Mouse (Mus musculus): Measurements from ENCODE around the gene Il18.

Il18 gene

GRCm38 (mm10) chr9:50554241-50555093 lies at the start of gene Il18:
Il18 (plus strand) TSS chr9:50554827.
- peak; percentile 43 for DNase-seq

GRCm38 (mm10) chr9:50505405-50505804 lies 49.2 kb upstream of the Il18 start:
- DNase-seq: no peak

GRCm38 (mm10) chr9:50507570-50507969 lies 47.1 kb upstream of the Il18 start:
- no peak for DNase-seq

GRCm38 (mm10) chr9:50515462-50515861 lies 39.2 kb upstream of the Il18 start:
- DNase-seq: no peak

- DNase-seq: peak; percentile 39
Observed at GRCm38 (mm10) chr9:50518781-50519180, 35.8 kb upstream of the Il18 start.

GRCm38 (mm10) chr9:50520748-50521147 lies 33.9 kb upstream of the Il18 start:
- DNase-seq: no peak

GRCm38 (mm10) chr9:50521562-50521961 lies 33.1 kb upstream of the Il18 start:
- no peak for DNase-seq

- DNase-seq: no peak
Observed at GRCm38 (mm10) chr9:50522574-50522973, 32.1 kb upstream of the Il18 start.

- DNase-seq: no peak
Observed at GRCm38 (mm10) chr9:50524936-50525335, 29.7 kb upstream of the Il18 start.

GRCm38 (mm10) chr9:50525585-50525984 lies 29.0 kb upstream of the Il18 start:
- DNase-seq: no peak

GRCm38 (mm10) chr9:50527860-50528259 lies 26.8 kb upstream of the Il18 start:
- no peak for DNase-seq

- peak; percentile 97 for DNase-seq
Observed at GRCm38 (mm10) chr9:50528293-50528892, 26.2 kb upstream of the Il18 start, which contains the start of gene Pts. Pts (minus strand) TSS chr9:50528724.

GRCm38 (mm10) chr9:50530890-50531289 lies 23.7 kb upstream of the Il18 start:
- DNase-seq: peak; percentile 50

GRCm38 (mm10) chr9:50533328-50533727 lies 21.3 kb upstream of the Il18 start:
- DNase-seq: peak; percentile 66

- no peak for DNase-seq
Observed at GRCm38 (mm10) chr9:50533791-50534190, 20.8 kb upstream of the Il18 start.

- DNase-seq: no peak
Observed at GRCm38 (mm10) chr9:50535930-50536329, 18.7 kb upstream of the Il18 start.

GRCm38 (mm10) chr9:50536603-50537135 lies 18.0 kb upstream of the Il18 start:
- DNase-seq: no peak

- DNase-seq: no peak
Observed at GRCm38 (mm10) chr9:50537295-50537694, 17.3 kb upstream of the Il18 start.

GRCm38 (mm10) chr9:50540170-50540569 lies 14.5 kb upstream of the Il18 start:
- DNase-seq: no peak

- no peak for DNase-seq
Observed at GRCm38 (mm10) chr9:50542401-50542800, 12.2 kb upstream of the Il18 start.

GRCm38 (mm10) chr9:50547859-50548478 lies 6.7 kb upstream of the Il18 start:
- peak; percentile 61 for DNase-seq

GRCm38 (mm10) chr9:50548936-50549335 lies 5.7 kb upstream of the Il18 start:
- DNase-seq: no peak

- DNase-seq: no peak
Observed at GRCm38 (mm10) chr9:50552206-50552605, 2.4 kb upstream of the Il18 start.

- DNase-seq: no peak
Observed at GRCm38 (mm10) chr9:50553547-50553946, 1.1 kb upstream of the Il18 start.
